Mouse (Mus musculus) cerebellum, adult 2 months (tissue): Measurements from ENCODE around the gene Tmem88.

Experiments
- CTCF ChIP-seq: fragments of 200-500 bp; IDR thresholded peaks from 2 replicates; pipeline ENCODE4 v1.5.1; 2011; ENCODE audit warnings: low read depth, mild to moderate bottlenecking, control low read depth, low read length, moderate library complexity, borderline replicate concordance; ENCODE audit not compliant: insufficient read depth
- POLR2A ChIP-seq: fragments of 200-500 bp; IDR thresholded peaks from 2 replicates; pipeline ENCODE4 v1.6.1; 2011; ENCODE audit warnings: low read length, control low read depth, borderline replicate concordance; ENCODE audit not compliant: insufficient read depth

GRCm38 (mm10) chr11:69433189-69433588 is 35.2 kb upstream of the Tmem88 start:
- TF ChIP-seq POLR2A (no peak), CTCF (no peak)
